In the genomic region with DNA sequence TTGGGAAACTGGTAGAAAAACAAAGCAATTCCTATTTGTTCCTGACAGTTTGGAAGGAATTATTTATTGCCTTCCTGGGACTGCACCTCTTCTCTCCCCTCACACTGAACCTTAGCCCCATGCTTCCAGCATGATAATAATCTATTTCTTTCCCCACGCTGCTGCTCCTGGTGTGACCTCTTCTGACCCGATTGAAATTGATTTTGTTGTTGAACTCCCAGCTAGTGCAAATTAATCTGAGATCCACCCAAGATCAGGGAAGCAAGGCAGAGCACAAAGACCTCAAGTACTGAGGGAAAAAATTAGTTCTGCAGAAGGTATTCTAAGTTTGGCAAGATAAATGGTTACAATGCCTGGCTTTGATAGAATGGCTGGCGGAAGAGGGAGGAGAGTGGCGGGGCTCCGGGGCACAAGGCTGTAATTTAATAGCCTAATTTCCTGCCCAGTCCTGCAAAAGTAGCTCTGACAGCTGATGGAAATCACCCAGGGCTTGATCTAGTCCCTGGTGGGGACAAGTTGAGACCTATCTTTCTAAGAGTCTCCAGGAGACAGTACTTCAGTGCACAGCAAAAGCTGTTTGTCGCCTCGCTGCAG, we compare ENCODE assay signal across 11 mouse cellular contexts.
A peak's percentile ranks its signal among the peaks of the same experiment; 100 is the strongest.
DNase-seq lines count a peak whose midpoint lies in the region; ATAC-seq and TF ChIP-seq lines count a peak whose summit lies in the region.
"Had no signal": no experiment of that assay in that cellular context is flagged by ENCODE, and none has a peak within 500 bp of the region (broad histone marks: within the 10 kb centered on the region; RNA-seq: fewer than 3 reads in every experiment).

No protein-coding gene starts in this region.

- H3K9me3 ChIP-seq in liver, postnatal 0 days (ENCODE audit: low read length), result no peaks in the 10 kb centered on the region
- H3K9me3 ChIP-seq in embryonic facial prominence, embryonic 14.5 days (ENCODE audit: control insufficient read depth, low read length), result no peaks in the 10 kb centered on the region

- no peak for TF ChIP-seq EP300 in liver, postnatal 0 days (IDR thresholded peaks at IDR 0.05; ENCODE audit: low read depth)

- H3K4me3 ChIP-seq in liver, postnatal 0 days (ENCODE audit: low read depth, low read length), result no peak overlapping the region
- no peak overlapping the region for H3K4me3 ChIP-seq in embryonic facial prominence, embryonic 14.5 days (ENCODE audit: low read depth, low read length)
- H3K4me3 ChIP-seq: gastrocnemius, adult 2 months had no signal

- 0 out of 2 replicates have a peak, but pooled peaks cover 3% of the 10 kb centered on the region for H3K4me1 ChIP-seq in liver, postnatal 0 days (ENCODE audit: insufficient read depth)
- peaks cover 19% of the 10 kb centered on the region for H3K4me1 ChIP-seq in embryonic facial prominence, embryonic 14.5 days (ENCODE audit: control insufficient read depth, insufficient read depth, low read length)

- intact Hi-C loops in gastrocnemius, postnatal 36 days (cut with DNase I), result no loop called here

- TF ChIP-seq CTCF in liver, postnatal 0 days (IDR thresholded peaks at IDR 0.05; ENCODE audit: low read depth), result no peak

- 50% methylated on average over 7 of the region's 7 CpGs for WGBS in liver, postnatal 0 days (ENCODE audit: insufficient replicate concordance)
- WGBS in embryonic facial prominence, embryonic 14.5 days, result 9% methylated on average over 7 of the region's 7 CpGs

- ATAC-seq in liver, postnatal 0 days, result 0 out of 2 replicates have a peak, but pooled peaks have one; percentile 31
- ATAC-seq in embryonic facial prominence, embryonic 14.5 days (ENCODE audit: low read depth), result peak; percentile 68
- ATAC-seq: Patski had no signal

- no peak for DNase-seq in liver, postnatal 0 days
- no peak for DNase-seq in liver
- peak; percentile 69 for DNase-seq in embryo, embryonic 11 days
- peak; percentile 73 for DNase-seq in embryonic facial prominence, embryonic 14.5 days (ENCODE audit: low spot score)
- peak; percentile 7 to 10 for DNase-seq in kidney, postnatal 4 days
- DNase-seq in gastrocnemius, postnatal 36 days, result no peak
- DNase-seq in gastrocnemius, postnatal 4 days (ENCODE audit: low spot score in 2 of 2), result no peak
- DNase-seq: adrenal gland, adult 8-10 months; cerebellum, adult 11-12 months; gastrocnemius, adult 2 months had no signal

- H3K27me3 ChIP-seq in liver, postnatal 0 days (ENCODE audit: insufficient read depth, low read length), result no peaks in the 10 kb centered on the region
- no peaks in the 10 kb centered on the region for H3K27me3 ChIP-seq in embryonic facial prominence, embryonic 14.5 days (replicated peaks; ENCODE audit: control insufficient read depth, insufficient read depth, low read length)
- H3K27me3 ChIP-seq: Patski had no signal

- H3K9ac ChIP-seq in liver, postnatal 0 days (replicated peaks), result no peak overlapping the region
- no peak overlapping the region for H3K9ac ChIP-seq in embryonic facial prominence, embryonic 14.5 days (ENCODE audit: low read depth, low read length)

- H3K36me3 ChIP-seq in liver, postnatal 0 days (replicated peaks; ENCODE audit: insufficient read depth, low read length), result no peaks in the 10 kb centered on the region
- H3K36me3 ChIP-seq in embryonic facial prominence, embryonic 14.5 days (ENCODE audit: control insufficient read depth, insufficient read depth, low read length), result no peaks in the 10 kb centered on the region

- H3K27ac ChIP-seq in liver, postnatal 0 days (ENCODE audit: low read depth), result no peak overlapping the region
- H3K27ac ChIP-seq in embryonic facial prominence, embryonic 14.5 days (replicated peaks; ENCODE audit: low read depth, low read length), result no peak overlapping the region
- H3K27ac ChIP-seq: gastrocnemius, adult 2 months had no signal

- no peak overlapping the region for H3K4me2 ChIP-seq in liver, postnatal 0 days (ENCODE audit: low read depth, low read length)
- no peak overlapping the region for H3K4me2 ChIP-seq in embryonic facial prominence, embryonic 14.5 days (ENCODE audit: low read depth, low read length)

Comparison
In these comparisons a context has a peak if more than half of its experiments do, and no peak if none do; other contexts are left out.
1. DNase-seq: peak in embryo, embryonic 11 days (single experiment), embryonic facial prominence, embryonic 14.5 days (single experiment) and kidney, postnatal 4 days (2 of 2); none in liver, postnatal 0 days (single experiment), liver (single experiment), gastrocnemius, postnatal 36 days (0 of 2) and gastrocnemius, postnatal 4 days (0 of 2).